Mouse (Mus musculus) urinary bladder, postnatal 10 days (tissue): ENCODE measurements around the gene Crlf3.
"Not testable (repeated sequence)": the region's sequence is repeated elsewhere in the genome, so short reads cannot be mapped to it uniquely, and the experiment has no call there.

Experiments
- DNase-seq: peaks from one replicate; pipeline ENCODE4 v3.0.0; 2022; ENCODE audit warnings: low spot score

Crlf3 gene

DNA sequence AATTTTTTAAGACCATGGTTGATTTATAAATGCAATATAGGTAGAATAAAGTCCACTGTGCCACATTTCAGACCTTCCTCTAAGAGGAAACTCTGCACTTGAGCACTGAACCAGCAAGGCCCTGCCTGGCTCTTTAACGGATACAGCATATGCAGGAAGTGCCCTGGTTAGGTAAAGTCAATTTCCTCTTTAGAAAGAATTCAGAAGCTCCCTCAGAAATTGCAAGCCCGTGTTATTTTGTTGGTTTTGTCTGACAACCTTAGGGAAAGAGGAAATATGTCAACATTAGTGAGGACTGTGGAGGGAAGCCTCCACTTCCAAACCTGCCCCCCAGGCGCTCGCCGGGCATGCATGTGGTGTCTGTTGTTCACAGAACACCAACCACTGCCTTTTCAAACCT, 13.2 kb downstream of the Crlf3 start:
- no peak for DNase-seq

DNA sequence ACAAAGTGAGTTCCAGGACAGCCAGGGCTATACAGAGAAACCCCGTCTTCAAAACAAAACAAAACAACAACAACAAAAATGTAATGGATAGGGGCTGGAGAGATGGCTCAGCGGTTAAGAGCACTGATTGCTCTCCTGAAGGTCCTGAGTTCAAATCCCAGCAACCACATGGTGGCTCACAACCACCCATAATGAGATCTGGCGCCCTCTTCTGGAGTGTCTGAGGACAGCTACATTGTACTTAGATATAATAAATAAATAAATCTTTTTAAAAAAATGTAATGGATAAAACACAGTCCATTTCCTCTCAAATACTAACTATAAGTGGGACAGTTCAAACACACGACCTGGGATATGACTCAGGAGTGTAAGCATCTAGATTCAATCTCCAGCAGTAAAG, 14.4 kb downstream of the Crlf3 start:
- not testable (repeated sequence) for DNase-seq

DNA sequence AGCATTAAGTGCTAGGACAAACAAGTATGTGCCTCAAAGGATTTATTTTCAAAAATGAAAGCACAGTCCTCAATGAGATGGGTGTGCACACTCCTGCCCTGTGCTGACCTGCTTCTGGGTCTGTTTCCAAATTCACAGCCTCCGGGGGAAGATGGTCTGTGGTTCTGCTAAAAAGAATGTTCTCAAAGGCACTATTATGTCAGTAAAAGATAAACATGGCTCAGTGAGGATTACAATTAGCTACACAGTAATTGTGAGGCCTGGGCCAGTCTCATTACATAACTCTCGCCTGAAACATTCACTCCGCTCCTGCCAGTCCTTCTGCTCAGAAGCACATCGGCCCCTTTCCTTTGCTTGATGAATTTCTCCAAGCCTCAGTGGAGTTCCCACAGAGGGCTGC, 18.6 kb downstream of the Crlf3 start:
- DNase-seq, result no peak

DNA sequence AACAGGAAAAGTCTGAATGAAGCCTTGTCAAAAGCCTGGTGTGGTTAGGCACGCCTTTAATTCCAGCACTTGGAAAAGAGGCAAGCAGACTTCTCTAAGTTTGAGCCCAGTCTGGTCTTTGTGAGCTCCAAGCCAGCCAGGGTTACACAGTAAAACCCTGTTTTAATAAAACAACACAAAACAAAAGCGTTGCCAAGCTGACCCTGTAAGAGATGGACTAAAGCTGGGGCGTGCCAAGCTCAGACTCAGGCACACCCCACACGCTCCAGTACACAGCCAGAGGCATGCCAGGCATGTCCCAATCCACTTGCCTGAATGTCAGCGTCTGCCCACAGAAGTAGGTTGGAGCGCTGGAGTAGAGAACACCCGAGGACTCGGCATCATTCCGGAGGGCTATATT, 24.6 kb downstream of the Crlf3 start:
- no peak for DNase-seq

DNA sequence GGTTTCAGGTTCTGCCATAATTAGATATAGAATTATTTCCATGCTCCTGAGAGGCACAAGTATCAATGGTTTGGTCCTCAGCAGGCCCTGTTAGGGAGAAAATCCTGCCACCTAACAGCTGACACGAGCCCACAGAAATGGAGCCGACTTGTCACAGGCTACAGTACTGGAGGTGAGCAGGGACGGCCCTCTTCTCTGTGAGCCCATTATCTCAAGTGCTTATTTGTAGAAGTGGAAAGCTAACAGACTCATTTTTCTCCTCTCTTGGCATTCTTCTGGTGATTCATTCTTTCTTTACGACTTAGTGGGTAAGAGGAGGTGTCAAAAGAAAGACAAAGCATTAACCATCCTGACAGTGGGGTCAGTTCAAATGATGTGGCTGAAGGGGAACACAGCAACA, 26.1 kb downstream of the Crlf3 start:
- no peak for DNase-seq

DNA sequence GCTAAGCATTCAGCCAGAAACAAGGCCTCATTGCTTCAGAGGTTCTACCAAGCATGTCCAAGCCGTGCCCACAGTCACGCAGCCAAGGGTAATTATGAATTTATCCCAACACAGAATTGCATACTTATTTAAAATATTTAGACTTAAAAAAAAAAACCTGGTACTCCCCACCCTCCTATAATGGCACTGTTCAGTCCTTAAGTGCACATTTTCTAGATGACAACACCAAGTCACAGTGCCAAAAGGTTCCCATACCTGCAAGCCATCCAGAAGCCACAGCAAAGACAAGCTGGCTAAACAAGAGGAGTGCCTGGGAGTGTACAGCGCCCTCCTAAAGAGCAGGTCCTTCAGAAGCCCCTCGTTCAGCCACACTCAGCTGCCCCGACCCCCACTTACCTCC, 27.6 kb downstream of the Crlf3 start:
- no peak for DNase-seq

DNA sequence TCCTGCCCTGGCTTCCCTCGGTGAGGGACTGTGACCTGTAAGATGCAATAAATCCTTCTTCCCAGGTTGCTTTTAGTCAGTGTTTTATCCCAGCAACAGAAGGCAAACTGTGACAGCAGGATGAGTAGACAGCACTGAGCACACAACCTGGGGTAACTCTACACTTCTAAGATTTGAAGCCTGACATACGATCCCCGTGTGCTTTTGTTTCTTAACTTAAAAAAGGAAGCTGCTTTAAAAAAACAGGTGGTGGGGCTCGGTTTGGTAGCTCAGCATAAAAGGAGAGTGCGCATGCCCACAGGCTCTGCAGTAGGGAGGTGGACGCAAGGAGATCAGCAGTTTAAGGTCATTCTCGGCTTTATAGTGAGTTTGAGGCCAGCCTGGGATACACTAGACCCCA, 28.3 kb downstream of the Crlf3 start:
- no peak for DNase-seq

DNA sequence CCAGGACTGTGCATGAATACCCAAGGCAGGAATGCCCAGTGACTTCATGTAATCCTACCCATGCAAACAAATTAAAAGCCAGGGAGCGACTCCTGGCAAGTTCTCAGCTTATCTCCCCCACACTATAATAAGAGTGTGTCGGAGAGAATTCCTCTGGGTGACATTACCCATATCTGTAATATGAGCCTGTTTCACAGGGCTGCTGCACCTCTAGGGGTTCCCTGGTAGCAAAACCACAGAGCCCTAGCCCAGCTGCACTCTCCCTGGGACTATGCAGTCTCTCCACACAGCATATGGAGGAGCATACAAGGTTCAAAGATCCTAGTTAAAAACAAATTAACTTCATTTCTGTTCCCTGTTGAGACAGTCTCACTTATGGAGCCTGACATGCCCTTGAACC, 30.7 kb downstream of the Crlf3 start:
- DNase-seq, result no peak

DNA sequence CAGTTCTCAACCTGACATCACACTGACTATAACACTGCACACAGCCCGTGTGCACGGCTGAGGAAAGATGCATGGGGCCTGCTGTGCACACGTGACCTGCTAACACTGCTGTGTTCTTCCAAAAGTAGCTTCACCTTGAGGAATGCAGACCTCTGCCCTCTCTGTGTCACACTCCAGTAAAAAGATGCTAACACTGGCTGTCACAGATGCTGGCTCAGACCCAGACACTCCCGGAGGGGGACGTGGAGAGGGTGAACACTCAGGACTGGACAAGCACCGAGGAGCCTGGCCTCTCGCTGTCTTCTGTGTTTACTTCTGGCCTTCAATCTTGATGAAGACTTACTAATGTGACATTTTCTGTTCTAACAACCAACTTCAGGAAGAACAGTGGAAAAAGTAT, 33.9 kb downstream of the Crlf3 start:
- no peak for DNase-seq

DNA sequence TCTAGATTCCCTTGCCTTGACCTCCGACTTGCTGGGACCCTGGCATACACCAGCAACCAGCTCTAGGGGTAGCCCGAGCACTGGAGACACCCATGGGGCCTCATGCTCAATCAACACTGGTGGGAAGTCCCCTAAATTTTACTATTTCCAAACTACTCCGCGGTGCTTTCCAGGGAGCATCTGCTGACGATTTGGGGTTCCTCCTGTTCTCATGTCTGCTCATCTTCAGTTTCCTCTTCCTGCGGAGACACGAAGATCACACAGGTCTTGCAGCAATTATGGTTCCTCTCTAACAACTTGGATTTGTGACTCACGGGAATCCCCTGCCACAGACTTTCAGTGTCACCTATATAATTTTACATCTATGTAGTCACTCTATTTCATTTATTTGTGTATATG, 37.4 kb downstream of the Crlf3 start:
- DNase-seq, result no peak

DNA sequence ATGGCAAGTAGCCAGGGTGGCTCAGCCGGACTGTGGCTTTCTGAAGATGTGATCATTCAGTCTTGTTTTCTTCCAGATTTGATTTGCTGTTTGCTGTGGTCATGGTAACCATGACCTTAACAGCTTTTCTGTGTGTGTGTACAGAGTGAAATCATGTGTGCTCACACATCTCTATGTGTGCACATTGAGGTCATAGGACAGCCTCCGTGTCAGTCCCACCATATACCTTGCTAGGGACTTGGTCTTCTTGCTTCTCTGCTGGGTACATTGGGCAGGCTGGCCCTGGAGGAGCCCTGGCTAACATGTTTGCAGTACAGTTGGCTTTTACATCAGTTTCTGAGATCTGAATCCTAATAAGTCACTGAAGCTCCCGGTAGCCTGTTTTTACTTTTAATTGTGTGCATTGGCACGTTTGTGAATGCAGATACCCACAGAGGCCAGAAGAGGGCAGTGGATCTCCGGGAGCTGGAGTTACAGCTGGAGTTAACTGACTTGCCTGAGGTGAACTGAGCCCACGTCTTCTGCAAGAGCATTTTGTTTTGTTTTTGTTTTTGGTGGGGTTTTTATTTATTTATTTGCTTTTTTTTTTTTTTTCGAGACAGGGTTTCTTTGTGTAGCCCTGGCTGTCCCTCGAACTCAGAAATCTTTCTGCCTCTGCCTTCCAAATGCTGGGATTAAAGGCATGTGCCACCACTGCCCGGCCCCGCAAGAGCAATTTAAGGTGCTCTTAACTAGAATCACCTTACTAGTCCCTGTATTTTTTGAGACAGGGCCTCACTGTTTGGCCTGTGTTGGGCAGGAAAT, 38.0 kb downstream of the Crlf3 start:
- no peak for DNase-seq

DNA sequence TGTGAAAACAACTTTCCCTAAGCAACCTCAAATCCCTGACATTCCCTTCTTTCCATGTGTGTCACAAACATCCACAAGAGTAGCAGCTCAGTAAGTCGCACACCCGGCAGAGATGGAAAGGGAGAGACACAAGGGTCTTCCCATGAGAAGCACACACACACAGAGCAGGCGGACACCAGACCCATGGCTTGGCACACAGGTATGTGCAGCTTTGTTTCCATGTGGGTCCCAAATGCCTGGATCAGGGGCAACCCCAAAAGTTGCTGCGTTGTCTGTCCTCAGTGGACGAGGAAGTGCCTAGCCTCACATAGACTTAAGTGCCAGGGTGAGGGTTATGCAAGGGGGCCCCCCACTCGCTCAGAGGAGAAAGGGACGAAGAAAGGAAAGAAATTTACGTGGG, 43.3 kb downstream of the Crlf3 start:
- no peak for DNase-seq

DNA sequence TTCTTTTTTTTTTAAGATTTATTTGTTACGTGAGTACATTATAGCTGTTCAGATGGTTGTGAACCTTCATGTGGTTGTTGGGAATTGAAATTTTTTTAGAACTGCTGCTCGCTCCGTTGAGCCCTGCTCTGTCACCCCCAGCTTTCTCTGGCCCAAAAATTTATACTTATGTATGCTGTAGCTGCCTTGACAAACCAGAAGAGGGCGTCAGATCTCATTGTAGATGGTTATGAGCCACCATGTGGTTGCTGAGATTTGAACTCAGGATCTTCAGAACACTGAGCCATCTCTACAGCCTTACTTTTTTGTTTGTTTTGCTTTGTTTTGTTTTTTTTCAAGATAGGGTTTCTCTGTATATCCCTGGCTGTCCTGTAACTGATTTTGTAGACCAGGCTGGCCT, 59.5 kb downstream of the Crlf3 start:
- DNase-seq, result no peak

DNA sequence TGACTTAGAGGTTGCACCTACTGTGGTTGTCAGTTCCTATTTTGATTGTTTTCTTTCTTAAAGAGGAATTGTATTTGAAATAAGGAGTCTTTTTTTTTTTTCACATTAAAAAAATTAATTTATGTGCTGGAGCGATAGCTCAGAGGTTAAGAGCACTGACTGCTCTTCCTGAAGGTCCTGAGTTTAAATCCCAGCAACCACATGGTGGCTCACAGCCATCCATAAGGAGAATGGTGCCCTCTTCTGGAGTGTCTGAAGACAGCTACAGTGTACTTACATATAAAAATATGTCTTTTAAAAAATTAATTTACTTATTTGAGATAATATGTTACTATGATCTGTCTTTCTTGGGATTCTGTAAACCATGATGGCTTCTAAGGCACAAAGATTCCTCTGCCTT, 61.0 kb downstream of the Crlf3 start:
- no peak for DNase-seq

DNA sequence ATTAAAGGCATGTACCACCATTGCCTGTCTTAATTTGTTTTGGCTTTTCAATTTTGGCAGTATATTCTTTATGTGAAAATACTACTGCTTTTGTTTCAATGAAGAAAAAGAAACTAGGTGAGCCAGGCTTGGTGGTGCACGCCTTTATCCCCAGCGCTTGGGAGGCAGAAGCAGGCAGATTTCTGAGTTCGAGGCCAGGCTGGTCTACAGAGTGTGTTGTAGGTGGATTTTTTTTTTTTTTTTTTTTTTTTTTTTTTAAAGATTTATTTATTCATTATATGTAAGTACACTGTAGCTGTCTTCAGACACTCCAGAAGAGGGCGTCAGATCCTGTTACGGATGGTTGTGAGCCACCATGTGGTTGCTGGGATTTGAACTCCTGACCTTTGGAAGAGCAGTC, 64.3 kb downstream of the Crlf3 start:
- DNase-seq, result not testable (repeated sequence)
